Mouse (Mus musculus): Measurements from ENCODE around the gene Sec22b. TPM values are rescaled to one million over a fixed set of nuclear protein-coding genes. Genes with fewer than 3 reads are reported as not detected.

The Sec22b gene
- polyA plus RNA-seq, 1 experiment from 2014 or later, result 152 TPM

GRCm38 (mm10) chr3:97894695-97895094, 6.3 kb upstream of the Sec22b start:
- 0 out of 2 replicates have a peak, but pooled peaks cover 3% of the 10 kb centered on the region for H3K9me3 ChIP-seq (ENCODE audit: control insufficient read depth, low read length)
- no peak overlapping the region for H3K4me3 ChIP-seq (ENCODE audit: low read length)
- H3K27me3 ChIP-seq (replicated peaks; ENCODE audit: control insufficient read depth, insufficient read depth, low read length), result peaks cover 9% of the 10 kb centered on the region
- H3K4me1 ChIP-seq (ENCODE audit: control insufficient read depth, insufficient read depth, low read length), result no peaks in the 10 kb centered on the region
- 48% methylated on average over 6 of the region's 6 CpGs for WGBS
- no peak overlapping the region for H3K9ac ChIP-seq (ENCODE audit: low read depth, low read length)
- no peak overlapping the region for H3K27ac ChIP-seq (ENCODE audit: low read length)
- no peaks in the 10 kb centered on the region for H3K36me3 ChIP-seq (ENCODE audit: control insufficient read depth, insufficient read depth, low read length)
- no peak overlapping the region for H3K4me2 ChIP-seq (ENCODE audit: low read depth, low read length)
- ATAC-seq, result no peak

- Histone ChIP-seq H3K4me2 (ENCODE audit: low read depth, low read length) (no peak overlapping the region), H3K9ac (ENCODE audit: low read depth, low read length) (no peak overlapping the region), H3K36me3 (ENCODE audit: control insufficient read depth, insufficient read depth, low read length) (no peaks in the 10 kb centered on the region), H3K4me1 (ENCODE audit: control insufficient read depth, insufficient read depth, low read length) (peaks cover 8% of the 10 kb centered on the region; the same call in 1 of the 2 replicates), H3K27ac (ENCODE audit: low read length) (no peak overlapping the region), H3K27me3 (replicated peaks; ENCODE audit: control insufficient read depth, insufficient read depth, low read length) (no peaks in the 10 kb centered on the region), H3K9me3 (ENCODE audit: control insufficient read depth, low read length) (0 out of 2 replicates have a peak, but pooled peaks cover 3% of the 10 kb centered on the region), H3K4me3 (ENCODE audit: low read length) (no peak overlapping the region)
- 56% methylated on average over 3 of the region's 3 CpGs for WGBS
- ATAC-seq, result peak; percentile 57
Observed at GRCm38 (mm10) chr3:97898381-97898780, 2.6 kb upstream of the Sec22b start.

DNA sequence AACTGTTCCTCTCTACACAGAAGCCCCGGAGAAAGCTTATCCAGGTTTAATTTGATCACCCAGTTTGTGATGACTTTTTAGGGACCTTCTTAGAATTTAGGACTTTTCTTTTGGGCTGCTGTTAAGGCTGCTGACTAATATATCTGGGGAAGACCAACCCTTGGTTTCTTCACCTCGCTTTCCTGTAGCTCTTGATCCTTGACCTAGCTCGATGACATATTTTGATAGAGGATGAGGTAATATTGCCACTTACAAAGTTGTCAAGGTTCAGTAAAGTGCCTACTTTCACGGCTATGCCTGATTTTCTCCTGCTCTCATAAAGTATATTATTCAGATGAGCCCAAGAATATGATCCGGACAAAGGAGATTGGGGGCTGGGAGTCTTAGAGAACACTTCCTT, 596 bp downstream of the Sec22b start:
- WGBS, result 12% methylated on average over 5 of the region's 5 CpGs
- ATAC-seq, result peak; percentile 11; the same call in 1 of the 2 replicates
- peaks cover 8% of the 10 kb centered on the region; the same call in 1 of the 2 replicates for H3K4me1 ChIP-seq (ENCODE audit: control insufficient read depth, insufficient read depth, low read length)
- no peaks in the 10 kb centered on the region for H3K9me3 ChIP-seq (ENCODE audit: control insufficient read depth, low read length)
- peak overlapping the region; percentile 97 for H3K9ac ChIP-seq (ENCODE audit: low read depth, low read length)
- peak overlapping the region; percentile 63 for H3K27ac ChIP-seq (ENCODE audit: low read length)
- no peaks in the 10 kb centered on the region for H3K36me3 ChIP-seq (ENCODE audit: control insufficient read depth, insufficient read depth, low read length)
- no peaks in the 10 kb centered on the region for H3K27me3 ChIP-seq (replicated peaks; ENCODE audit: control insufficient read depth, insufficient read depth, low read length)
- H3K4me2 ChIP-seq (ENCODE audit: low read depth, low read length), result peak overlapping the region; percentile 89
- H3K4me3 ChIP-seq (ENCODE audit: low read length), result peak overlapping the region; percentile 97

GRCm38 (mm10) chr3:97909737-97910136, 8.7 kb downstream of the Sec22b start:
- H3K9me3 ChIP-seq (ENCODE audit: control insufficient read depth, low read length), result no peaks in the 10 kb centered on the region
- no peaks in the 10 kb centered on the region for H3K4me1 ChIP-seq (ENCODE audit: control insufficient read depth, insufficient read depth, low read length)
- ATAC-seq, result no peak
- no peak overlapping the region for H3K4me3 ChIP-seq (ENCODE audit: low read length)
- no peak overlapping the region for H3K9ac ChIP-seq (ENCODE audit: low read depth, low read length)
- no peaks in the 10 kb centered on the region for H3K27me3 ChIP-seq (replicated peaks; ENCODE audit: control insufficient read depth, insufficient read depth, low read length)
- WGBS, result 77% methylated on average over 2 of the region's 2 CpGs
- H3K27ac ChIP-seq (ENCODE audit: low read length), result no peak overlapping the region
- peaks cover 7% of the 10 kb centered on the region; the same call in 1 of the 2 replicates for H3K36me3 ChIP-seq (ENCODE audit: control insufficient read depth, insufficient read depth, low read length)
- no peak overlapping the region for H3K4me2 ChIP-seq (ENCODE audit: low read depth, low read length)

GRCm38 (mm10) chr3:97911093-97911492, 10.1 kb downstream of the Sec22b start:
- ATAC-seq, result no peak
- no peak overlapping the region for H3K9ac ChIP-seq (ENCODE audit: low read depth, low read length)
- H3K4me2 ChIP-seq (ENCODE audit: low read depth, low read length), result no peak overlapping the region
- H3K4me3 ChIP-seq (ENCODE audit: low read length), result no peak overlapping the region
- whole genome bisulfite sequencing, result 83% methylated on average over 7 of the region's 7 CpGs
- H3K9me3 ChIP-seq (ENCODE audit: control insufficient read depth, low read length), result no peaks in the 10 kb centered on the region
- no peaks in the 10 kb centered on the region for H3K27me3 ChIP-seq (replicated peaks; ENCODE audit: control insufficient read depth, insufficient read depth, low read length)
- no peak overlapping the region for H3K27ac ChIP-seq (ENCODE audit: low read length)
- peaks cover 7% of the 10 kb centered on the region; the same call in 1 of the 2 replicates for H3K36me3 ChIP-seq (ENCODE audit: control insufficient read depth, insufficient read depth, low read length)
- H3K4me1 ChIP-seq (ENCODE audit: control insufficient read depth, insufficient read depth, low read length), result no peaks in the 10 kb centered on the region

DNA sequence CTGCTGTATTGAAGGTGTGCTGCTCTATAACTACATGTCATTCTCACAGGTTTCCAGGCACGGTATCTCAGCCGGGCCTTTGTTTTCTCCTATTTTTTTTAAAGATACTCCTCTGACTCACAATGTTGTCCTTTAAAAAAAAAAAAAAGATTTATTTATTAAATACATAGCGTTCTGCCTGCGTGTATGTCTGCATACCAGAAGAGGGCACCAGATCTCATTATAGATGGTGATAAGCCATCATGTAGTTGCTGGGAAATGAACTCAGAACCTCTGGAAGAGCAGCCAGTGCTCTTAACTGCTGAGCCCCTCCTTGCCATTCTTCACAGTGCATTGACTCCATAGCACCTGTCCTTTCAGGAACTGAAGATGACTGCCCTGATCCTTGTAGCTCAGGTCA, 14.1 kb downstream of the Sec22b start:
- H3K36me3 ChIP-seq (ENCODE audit: control insufficient read depth, insufficient read depth, low read length), result peaks cover 9% of the 10 kb centered on the region; the same call in 1 of the 2 replicates
- H3K4me3 ChIP-seq (ENCODE audit: low read length), result no peak overlapping the region
- H3K27ac ChIP-seq (ENCODE audit: low read length), result no peak overlapping the region
- WGBS, result 67% methylated on average over 4 of the region's 4 CpGs
- H3K4me1 ChIP-seq (ENCODE audit: control insufficient read depth, insufficient read depth, low read length), result no peaks in the 10 kb centered on the region
- no peak overlapping the region for H3K9ac ChIP-seq (ENCODE audit: low read depth, low read length)
- no peaks in the 10 kb centered on the region for H3K9me3 ChIP-seq (ENCODE audit: control insufficient read depth, low read length)
- ATAC-seq, result no peak
- no peak overlapping the region for H3K4me2 ChIP-seq (ENCODE audit: low read depth, low read length)
- no peaks in the 10 kb centered on the region for H3K27me3 ChIP-seq (replicated peaks; ENCODE audit: control insufficient read depth, insufficient read depth, low read length)

DNA sequence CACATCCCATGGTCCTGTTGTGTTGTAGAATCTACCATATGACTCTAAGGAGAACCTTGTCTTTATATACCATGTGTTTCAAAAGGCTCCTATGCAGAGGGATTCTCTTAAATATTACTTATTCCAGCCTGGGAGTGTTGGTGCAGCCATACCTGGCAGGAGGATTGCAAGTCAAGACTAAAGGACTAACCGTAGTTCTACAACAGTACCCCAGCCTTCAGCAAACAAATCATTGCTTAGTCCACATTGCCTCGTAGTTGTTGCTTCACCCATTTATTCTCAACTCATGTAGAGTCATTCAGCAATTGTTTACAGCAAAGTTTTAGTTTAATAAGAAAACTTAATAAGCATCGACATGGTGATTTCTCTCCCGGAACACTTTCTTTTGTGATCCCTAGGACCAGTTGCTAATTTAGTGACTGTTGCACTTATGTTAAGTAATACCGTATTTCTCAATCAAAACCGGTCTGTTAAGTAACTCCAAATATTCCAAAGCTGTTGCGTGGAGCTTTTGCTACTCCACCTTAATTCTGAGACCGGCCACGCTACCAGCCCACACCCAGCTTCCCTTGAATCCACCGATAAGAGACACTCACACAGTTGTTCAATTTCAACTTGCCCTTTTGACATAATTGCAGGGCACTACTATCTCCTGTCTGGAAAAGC, 18.0 kb downstream of the Sec22b start:
- no peak overlapping the region for H3K4me3 ChIP-seq (ENCODE audit: low read length)
- no peaks in the 10 kb centered on the region for H3K27me3 ChIP-seq (replicated peaks; ENCODE audit: control insufficient read depth, insufficient read depth, low read length)
- no peak for ATAC-seq
- H3K4me1 ChIP-seq (ENCODE audit: control insufficient read depth, insufficient read depth, low read length), result no peaks in the 10 kb centered on the region
- H3K4me2 ChIP-seq (ENCODE audit: low read depth, low read length), result no peak overlapping the region
- 94% methylated on average over 10 of the region's 10 CpGs for WGBS
- H3K27ac ChIP-seq (ENCODE audit: low read length), result no peak overlapping the region
- H3K9ac ChIP-seq (ENCODE audit: low read depth, low read length), result no peak overlapping the region
- no peaks in the 10 kb centered on the region for H3K9me3 ChIP-seq (ENCODE audit: control insufficient read depth, low read length)
- peaks cover 11% of the 10 kb centered on the region; the same call in 1 of the 2 replicates for H3K36me3 ChIP-seq (ENCODE audit: control insufficient read depth, insufficient read depth, low read length)

GRCm38 (mm10) chr3:97925246-97925645, 24.3 kb downstream of the Sec22b start:
- H3K36me3 ChIP-seq (ENCODE audit: control insufficient read depth, insufficient read depth, low read length), result 0 out of 2 replicates have a peak, but pooled peaks cover 6% of the 10 kb centered on the region

DNA sequence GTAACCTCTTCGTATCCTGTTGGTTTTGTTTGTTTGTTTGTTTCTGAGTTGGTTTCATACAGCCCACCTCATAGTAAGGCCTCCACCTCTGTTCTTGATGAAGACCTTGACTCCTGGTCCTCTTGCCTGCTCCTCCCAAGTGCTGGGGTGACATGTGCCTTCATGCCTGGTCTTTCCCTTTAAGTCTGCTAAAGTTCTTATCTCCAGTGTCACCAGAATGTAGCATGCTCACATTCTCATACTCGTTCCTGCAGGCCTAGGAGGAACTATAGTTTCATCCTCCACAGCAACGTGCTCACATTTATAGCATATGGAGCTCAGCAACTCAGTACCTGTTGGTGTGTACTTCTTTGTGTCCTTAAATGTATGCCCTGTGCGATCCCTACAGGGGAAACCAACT, 26.3 kb downstream of the Sec22b start:
- H3K9ac ChIP-seq (ENCODE audit: low read depth, low read length), result no peak overlapping the region
- H3K4me2 ChIP-seq (ENCODE audit: low read depth, low read length), result no peak overlapping the region
- H3K27me3 ChIP-seq (replicated peaks; ENCODE audit: control insufficient read depth, insufficient read depth, low read length), result no peaks in the 10 kb centered on the region
- peaks cover 7% of the 10 kb centered on the region; the same call in 1 of the 2 replicates for H3K4me1 ChIP-seq (ENCODE audit: control insufficient read depth, insufficient read depth, low read length)
- H3K4me3 ChIP-seq (ENCODE audit: low read length), result no peak overlapping the region
- no peak for ATAC-seq
- no peak overlapping the region for H3K27ac ChIP-seq (ENCODE audit: low read length)
- no peaks in the 10 kb centered on the region for H3K36me3 ChIP-seq (ENCODE audit: control insufficient read depth, insufficient read depth, low read length)
- no peaks in the 10 kb centered on the region for H3K9me3 ChIP-seq (ENCODE audit: control insufficient read depth, low read length)
- WGBS, result 64% methylated on average over 4 of the region's 4 CpGs

More at GRCm38 (mm10) chr3:97925246-97925645, 24.3 kb downstream of the Sec22b start:
- no peak overlapping the region for H3K27ac ChIP-seq (ENCODE audit: low read length)
- no peaks in the 10 kb centered on the region for H3K9me3 ChIP-seq (ENCODE audit: control insufficient read depth, low read length)
- WGBS, result 86% methylated on average over 2 of the region's 2 CpGs
- 0 out of 2 replicates have a peak, but pooled peaks cover 2% of the 10 kb centered on the region for H3K4me1 ChIP-seq (ENCODE audit: control insufficient read depth, insufficient read depth, low read length)
- H3K4me2 ChIP-seq (ENCODE audit: low read depth, low read length), result no peak overlapping the region
- ATAC-seq, result no peak
- no peak overlapping the region for H3K9ac ChIP-seq (ENCODE audit: low read depth, low read length)
- H3K27me3 ChIP-seq (replicated peaks; ENCODE audit: control insufficient read depth, insufficient read depth, low read length), result no peaks in the 10 kb centered on the region
- no peak overlapping the region for H3K4me3 ChIP-seq (ENCODE audit: low read length)

Data from intestine, embryonic 16.5 days (tissue).